Mouse (Mus musculus) hindbrain, embryonic 16.5 days (tissue): ENCODE data around the gene Gck. TPM values are rescaled to one million over a fixed set of nuclear protein-coding genes. Genes with fewer than 3 reads are reported as not detected.

Experiments
- ATAC-seq: fragments of 200-750 bp; cut with Nextera tagmentation; 2 replicates; pipeline ENCODE4 v1.8.0; 2017; ENCODE audit warnings: moderate TSS enrichment, moderate library complexity
- H3K27ac ChIP-seq: fragments of 300-500 bp; sonication (generic); 2 replicates; pipeline ENCODE4 v1.5.1; 2014; ENCODE audit warnings: low read depth, mild to moderate bottlenecking, control low read depth, low read length, moderate library complexity
- H3K27me3 ChIP-seq: fragments of 300-500 bp; sonication (generic); replicated peaks from 2 replicates; pipeline ENCODE4 v1.6.1; 2014; ENCODE audit warnings: low read length; ENCODE audit not compliant: control insufficient read depth, insufficient read depth
- H3K36me3 ChIP-seq: fragments of 300-500 bp; sonication (generic); 2 replicates; pipeline ENCODE4 v1.6.1; 2014; ENCODE audit warnings: mild to moderate bottlenecking, low read length, moderate library complexity, mixed read lengths; ENCODE audit not compliant: control insufficient read depth, insufficient read depth
- H3K4me1 ChIP-seq: fragments of 300-500 bp; sonication (generic); 2 replicates; pipeline ENCODE4 v1.6.1; 2014; ENCODE audit warnings: low read depth, low read length; ENCODE audit not compliant: control insufficient read depth, insufficient read depth
- H3K4me2 ChIP-seq: fragments of 300-500 bp; sonication (generic); 2 replicates; pipeline ENCODE4 v1.6.1; 2014; ENCODE audit warnings: mild to moderate bottlenecking, low read length, control low read depth, moderate library complexity
- H3K4me3 ChIP-seq: fragments of 300-500 bp; sonication (generic); 2 replicates; pipeline ENCODE4 v1.5.1; 2014; ENCODE audit warnings: mild to moderate bottlenecking, low read length, control low read depth, moderate library complexity
- H3K9ac ChIP-seq: fragments of 300-500 bp; sonication (generic); 2 replicates; pipeline ENCODE4 v1.6.1; 2014; ENCODE audit warnings: low read depth, mild to moderate bottlenecking, control low read depth, low read length, moderate library complexity
- H3K9me3 ChIP-seq: fragments of 300-500 bp; sonication (generic); 2 replicates; pipeline ENCODE4 v1.6.1; 2014; ENCODE audit warnings: mild to moderate bottlenecking, low read length, moderate library complexity; ENCODE audit not compliant: control insufficient read depth
- WGBS: fragments of 180-500 bp; shearing (Covaris S2); extraction: QIAGEN DNeasy Blood & Tissue Kit; methylation state at CpG from one replicate; pipeline ENCODE4 v1.1.7; 2014; 5-methylcytosine and 5-hydroxymethylcytosine counted together
- polyA plus RNA-seq: library from polyadenylated mRNA; unstranded; fragments of >200 nt; fragmentation: Nextera tagmentation; extraction: Ambion mirVana; gene quantifications from 2 replicates; pipeline ENCODE4 v1.2.1, GENCODE M21; 2015

Gene Gck
- polyA plus RNA-seq, 1 experiment from 2014 or later: 6.6 TPM

DNA sequence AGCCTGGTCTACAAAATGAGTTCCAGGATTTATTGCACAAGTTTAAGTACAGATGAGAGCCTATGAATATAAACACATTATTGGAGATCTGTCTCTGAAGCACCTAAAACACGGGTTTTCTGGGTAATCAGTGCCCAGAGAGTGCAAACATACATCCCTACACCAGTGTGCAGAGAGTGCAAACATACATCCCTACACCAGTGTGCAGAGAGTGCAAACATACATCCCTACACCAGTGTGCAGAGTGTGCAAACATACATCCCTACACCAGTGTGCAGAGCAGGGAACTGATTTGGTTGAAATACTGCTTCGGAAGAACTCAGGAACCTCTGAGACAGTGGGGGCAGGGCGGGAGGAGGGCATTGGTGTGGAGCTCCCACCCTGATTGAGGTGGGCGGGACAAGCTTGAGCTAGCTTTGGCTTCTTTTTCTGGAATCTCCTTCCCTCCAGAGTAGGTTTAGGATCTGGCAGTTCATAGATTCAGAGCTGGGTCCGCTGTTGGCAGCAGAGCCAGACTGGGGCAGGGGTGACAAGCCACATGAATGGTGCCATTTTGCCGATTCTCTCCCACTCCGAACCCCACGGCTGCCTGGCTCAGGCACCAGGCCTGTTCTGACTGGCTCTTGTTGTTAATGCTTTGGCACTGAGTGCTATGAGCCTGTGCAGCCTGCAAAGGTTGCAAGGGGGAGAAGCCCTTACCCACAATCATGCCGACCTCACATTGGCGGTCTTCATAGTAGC, 43.9 kb downstream of the Gck start:
- Histone ChIP-seq H3K9me3 (no peaks in the 10 kb centered on the region), H3K36me3 (no peaks in the 10 kb centered on the region), H3K4me3 (no peak overlapping the region), H3K27me3 (no peaks in the 10 kb centered on the region), H3K4me2 (no peak overlapping the region), H3K9ac (no peak overlapping the region), H3K4me1 (peaks cover 9% of the 10 kb centered on the region), H3K27ac (no peak overlapping the region)
- ATAC-seq: peak; percentile 62; the same call in 1 of the 2 replicates
- WGBS: 83% methylated on average over 10 of the region's 10 CpGs

DNA sequence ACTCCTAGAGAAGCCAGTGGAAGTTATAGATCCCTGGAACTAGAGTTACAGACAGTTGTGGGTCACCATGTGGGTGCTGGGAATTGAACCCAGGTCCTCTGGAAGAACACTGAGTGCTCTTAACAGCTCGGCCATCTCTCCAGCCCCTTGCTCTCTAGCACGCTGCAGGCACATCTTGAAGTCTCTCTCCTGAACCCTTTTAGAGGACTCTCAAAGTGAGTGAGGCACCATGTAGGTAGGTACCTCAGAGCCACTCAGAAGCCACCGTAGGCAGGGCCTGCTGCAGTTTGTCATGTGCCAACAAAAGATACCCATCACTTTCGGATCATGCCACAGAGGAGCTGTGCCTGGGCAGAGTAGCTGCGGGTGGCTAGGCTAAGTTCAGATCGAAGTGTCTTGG, 45.0 kb downstream of the Gck start:
- Histone ChIP-seq H3K9me3 (no peaks in the 10 kb centered on the region), H3K4me2 (no peak overlapping the region), H3K27ac (no peak overlapping the region), H3K9ac (no peak overlapping the region), H3K4me1 (peaks cover 12% of the 10 kb centered on the region), H3K36me3 (no peaks in the 10 kb centered on the region), H3K27me3 (no peaks in the 10 kb centered on the region), H3K4me3 (no peak overlapping the region)
- WGBS: 92% methylated on average over 6 of the region's 6 CpGs
- ATAC-seq: no peak

DNA sequence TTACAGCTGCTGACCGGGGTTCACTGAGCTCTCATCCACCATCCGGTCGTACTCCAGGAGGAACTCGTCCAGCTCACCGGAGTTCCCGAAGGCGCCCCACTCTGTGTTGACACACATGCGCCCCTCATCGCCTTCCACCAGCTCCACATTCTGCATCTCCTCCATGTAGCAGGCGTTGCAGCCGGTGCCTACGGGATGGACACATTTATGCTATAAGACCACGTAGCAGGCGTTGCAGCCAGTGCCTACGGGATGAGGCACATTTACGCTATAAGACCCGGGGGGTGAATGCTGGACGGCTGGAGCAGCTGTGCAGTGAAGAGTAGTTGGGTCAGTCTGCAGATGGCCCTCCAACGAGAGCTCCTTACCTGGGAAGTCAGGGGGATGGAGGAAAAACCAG, 45.5 kb downstream of the Gck start:
- 79% methylated on average over 19 of the region's 19 CpGs for WGBS
- Histone ChIP-seq H3K4me1 (peaks cover 12% of the 10 kb centered on the region), H3K4me3 (no peak overlapping the region), H3K4me2 (no peak overlapping the region), H3K27ac (peak overlapping the region; percentile 29; the same call in 1 of the 2 replicates), H3K36me3 (no peaks in the 10 kb centered on the region), H3K9me3 (no peaks in the 10 kb centered on the region), H3K9ac (no peak overlapping the region), H3K27me3 (no peaks in the 10 kb centered on the region)
- ATAC-seq: no peak

DNA sequence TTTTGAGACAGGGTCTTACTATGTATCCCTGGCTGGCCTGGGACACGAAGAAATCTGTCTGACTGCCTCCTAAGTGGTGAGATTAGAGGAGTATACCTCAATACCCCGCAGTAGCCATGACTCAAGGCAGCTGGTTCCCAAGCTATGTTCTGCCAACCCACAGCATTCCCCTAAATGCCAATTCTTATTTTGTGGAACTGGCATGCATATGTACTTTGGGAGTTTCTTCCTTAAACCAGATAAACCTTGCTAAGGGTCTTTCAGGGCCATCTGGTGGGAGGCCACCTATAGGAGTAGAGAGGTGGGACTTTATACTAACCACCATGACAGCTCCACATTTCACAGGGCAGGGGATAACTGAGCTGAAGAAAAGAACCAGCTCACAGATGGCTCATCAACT, 46.0 kb downstream of the Gck start:
- Histone ChIP-seq H3K27me3 (no peaks in the 10 kb centered on the region), H3K27ac (peak overlapping the region; percentile 29; the same call in 1 of the 2 replicates), H3K36me3 (no peaks in the 10 kb centered on the region)

DNA sequence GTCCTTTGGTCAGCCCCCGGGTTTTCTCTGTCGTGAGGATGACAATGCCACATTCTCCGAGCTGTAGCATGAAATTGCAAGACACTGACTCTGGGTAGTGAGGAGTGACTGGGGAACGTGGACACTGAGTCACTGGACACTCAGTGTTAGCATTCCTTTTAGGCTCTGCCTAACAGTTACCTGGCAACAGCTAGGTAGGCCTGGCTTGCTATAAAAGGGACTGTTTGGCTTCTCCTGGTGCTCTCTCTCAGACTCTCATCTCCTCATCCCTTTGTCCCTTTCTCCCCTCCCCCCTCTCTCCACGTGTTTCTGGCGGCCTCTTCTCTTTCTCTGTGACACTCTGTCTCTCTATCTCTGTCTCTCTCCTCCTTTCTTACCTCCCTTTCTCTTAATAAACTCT, 47.5 kb downstream of the Gck start:
- Histone ChIP-seq H3K4me1 (peaks cover 12% of the 10 kb centered on the region), H3K4me2 (peak overlapping the region; percentile 73), H3K4me3 (peak overlapping the region; percentile 44), H3K27ac (peak overlapping the region; percentile 86; the same call in 1 of the 2 replicates), H3K9ac (peak overlapping the region; percentile 74), H3K9me3 (no peaks in the 10 kb centered on the region), H3K36me3 (no peaks in the 10 kb centered on the region), H3K27me3 (peaks cover 3% of the 10 kb centered on the region)
- peak; percentile 56 for ATAC-seq
- WGBS: 6% methylated on average over 6 of the region's 6 CpGs

More for the DNA sequence above, 46.0 kb downstream of the Gck start:
- Histone ChIP-seq H3K4me3 (no peak overlapping the region), H3K4me1 (peaks cover 12% of the 10 kb centered on the region), H3K4me2 (no peak overlapping the region), H3K9ac (no peak overlapping the region), H3K9me3 (no peaks in the 10 kb centered on the region)
- no peak for ATAC-seq
- 86% methylated on average over 2 of the region's 2 CpGs for WGBS

DNA sequence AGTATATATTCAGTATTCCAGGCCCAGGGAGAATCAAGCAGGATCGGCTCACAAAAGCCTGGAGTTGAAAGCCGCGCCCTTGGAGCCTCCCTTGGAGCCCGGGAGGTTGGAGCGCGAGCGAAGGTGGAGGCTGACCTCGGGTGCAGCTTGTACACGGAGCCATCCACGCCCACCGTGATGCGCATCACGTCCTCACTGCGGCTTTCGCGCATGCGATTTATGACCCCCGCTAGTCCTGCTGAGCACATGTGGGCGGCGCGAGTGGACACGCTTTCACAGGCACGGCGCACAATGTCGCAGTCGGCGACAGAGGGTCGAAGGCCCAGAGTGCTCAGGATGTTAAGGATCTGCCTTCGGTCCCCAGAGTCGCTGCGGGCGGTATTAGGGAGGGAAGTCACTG, 47.9 kb downstream of the Gck start:
- 0% methylated on average over 32 of the region's 32 CpGs for WGBS
- H3K27ac ChIP-seq: peak overlapping the region; percentile 86
- no peaks in the 10 kb centered on the region for H3K36me3 ChIP-seq
- H3K9ac ChIP-seq: peak overlapping the region; percentile 74
- H3K27me3 ChIP-seq: peaks cover 3% of the 10 kb centered on the region
- H3K4me2 ChIP-seq: peak overlapping the region; percentile 73
- H3K9me3 ChIP-seq: no peaks in the 10 kb centered on the region
- H3K4me1 ChIP-seq: peaks cover 12% of the 10 kb centered on the region
- ATAC-seq: peak; percentile 92
- H3K4me3 ChIP-seq: peak overlapping the region; percentile 44

DNA sequence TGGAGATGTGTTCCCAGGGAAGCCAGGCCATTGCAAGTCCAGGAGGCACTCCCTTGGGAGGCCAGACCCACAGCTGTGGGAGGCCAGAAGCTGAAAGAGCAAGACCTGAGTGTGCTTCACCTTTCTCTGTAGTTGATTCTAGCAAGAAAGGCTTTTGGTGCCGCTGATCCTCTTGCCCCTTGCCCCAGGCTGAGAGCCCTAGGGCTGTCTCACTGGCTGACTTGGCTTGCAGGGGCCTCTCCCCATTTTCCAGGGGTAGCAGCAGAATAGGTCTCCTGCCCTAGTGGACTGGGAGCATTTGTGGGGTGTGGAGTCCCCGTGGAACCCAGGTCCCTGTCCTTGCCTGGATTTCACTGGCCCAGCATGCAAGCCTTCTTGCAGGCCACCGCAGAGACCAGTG, 48.6 kb downstream of the Gck start:
- no peaks in the 10 kb centered on the region for H3K36me3 ChIP-seq
- H3K4me3 ChIP-seq: peak overlapping the region; percentile 44
- H3K9ac ChIP-seq: peak overlapping the region; percentile 74
- 21% methylated on average over 3 of the region's 3 CpGs for WGBS
- H3K4me1 ChIP-seq: peaks cover 12% of the 10 kb centered on the region
- H3K4me2 ChIP-seq: peak overlapping the region; percentile 73
- peaks cover 3% of the 10 kb centered on the region for H3K27me3 ChIP-seq
- ATAC-seq: no peak
- no peaks in the 10 kb centered on the region for H3K9me3 ChIP-seq
- peak overlapping the region; percentile 86 for H3K27ac ChIP-seq

DNA sequence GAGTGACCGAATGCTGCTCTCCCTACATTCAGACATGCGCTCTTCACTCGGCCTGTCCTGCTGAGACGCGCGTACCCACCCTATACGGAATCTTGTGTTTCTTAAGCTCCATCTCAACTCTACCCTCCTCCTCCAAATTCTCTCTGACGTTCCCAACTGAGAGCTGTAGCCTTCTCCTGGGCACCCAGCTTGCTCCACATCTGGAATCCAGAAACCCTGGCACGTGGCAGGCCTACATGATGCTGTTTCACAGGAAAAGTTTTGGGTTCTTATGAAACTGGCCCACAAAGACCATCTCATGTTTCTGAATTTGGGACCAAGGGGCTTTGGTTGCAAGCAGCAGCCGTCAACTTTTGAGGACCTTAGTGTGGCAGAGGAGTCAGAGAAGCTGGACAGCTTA, 50.6 kb downstream of the Gck start:
- Histone ChIP-seq H3K27me3 (peaks cover 3% of the 10 kb centered on the region), H3K9me3 (no peaks in the 10 kb centered on the region), H3K4me1 (peaks cover 12% of the 10 kb centered on the region), H3K9ac (no peak overlapping the region), H3K4me2 (no peak overlapping the region), H3K36me3 (no peaks in the 10 kb centered on the region), H3K27ac (no peak overlapping the region), H3K4me3 (no peak overlapping the region)
- no peak for ATAC-seq
- 89% methylated on average over 10 of the region's 10 CpGs for WGBS

DNA sequence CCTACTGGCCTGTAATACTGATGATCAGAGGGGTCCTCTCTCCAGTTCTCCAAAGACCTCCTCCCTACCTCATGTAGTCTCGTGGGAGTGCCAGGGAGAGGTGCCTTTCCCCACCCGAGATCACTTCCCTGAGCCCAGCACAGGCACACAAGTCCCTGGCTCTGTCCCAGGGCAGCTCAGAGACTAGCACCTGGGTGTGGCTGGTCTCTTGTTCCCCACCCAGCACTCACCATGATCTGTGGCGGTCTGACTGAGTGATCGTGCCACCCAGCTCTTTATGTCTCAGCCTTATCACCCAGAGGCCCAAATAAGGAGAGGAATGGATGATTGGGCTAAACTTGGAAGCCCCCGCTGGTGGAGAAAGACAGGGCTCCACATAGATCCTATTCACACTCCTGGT, 51.4 kb downstream of the Gck start, which contains the start of gene Myl7:
Gene Myl7 (minus strand): TSS at position 252 of the 400 bp plus-strand sequence.
- H3K36me3 ChIP-seq: no peaks in the 10 kb centered on the region
- ATAC-seq: no peak
- H3K9me3 ChIP-seq: no peaks in the 10 kb centered on the region
- peaks cover 3% of the 10 kb centered on the region for H3K27me3 ChIP-seq
- no peak within 1 kb of the TSS for H3K27ac ChIP-seq
- WGBS: 70% methylated on average over 5 of the region's 5 CpGs
- peak within 1 kb of the TSS; percentile 9; the same call in 1 of the 2 replicates for H3K9ac ChIP-seq
- H3K4me1 ChIP-seq: peaks cover 12% of the 10 kb centered on the region
- H3K4me3 ChIP-seq: no peak within 1 kb of the TSS
- no peak within 1 kb of the TSS for H3K4me2 ChIP-seq
